Mouse (Mus musculus): Measurements from ENCODE around the gene Zmiz1.

Zmiz1 gene

GRCm38 (mm10) chr14:25619066-25619762 lies 160.2 kb downstream of the Zmiz1 start:
- no peak for DNase-seq

- DNase-seq: no peak
These were observed 161.8 kb downstream of the Zmiz1 start for GRCm38 (mm10) chr14:25620766-25621165.

- DNase-seq: no peak
These were observed 164.7 kb downstream of the Zmiz1 start for GRCm38 (mm10) chr14:25623698-25624097.

GRCm38 (mm10) chr14:25624659-25625058 lies 165.7 kb downstream of the Zmiz1 start:
- DNase-seq: no peak

GRCm38 (mm10) chr14:25627599-25628255 lies 168.7 kb downstream of the Zmiz1 start:
- no peak for DNase-seq

DNA sequence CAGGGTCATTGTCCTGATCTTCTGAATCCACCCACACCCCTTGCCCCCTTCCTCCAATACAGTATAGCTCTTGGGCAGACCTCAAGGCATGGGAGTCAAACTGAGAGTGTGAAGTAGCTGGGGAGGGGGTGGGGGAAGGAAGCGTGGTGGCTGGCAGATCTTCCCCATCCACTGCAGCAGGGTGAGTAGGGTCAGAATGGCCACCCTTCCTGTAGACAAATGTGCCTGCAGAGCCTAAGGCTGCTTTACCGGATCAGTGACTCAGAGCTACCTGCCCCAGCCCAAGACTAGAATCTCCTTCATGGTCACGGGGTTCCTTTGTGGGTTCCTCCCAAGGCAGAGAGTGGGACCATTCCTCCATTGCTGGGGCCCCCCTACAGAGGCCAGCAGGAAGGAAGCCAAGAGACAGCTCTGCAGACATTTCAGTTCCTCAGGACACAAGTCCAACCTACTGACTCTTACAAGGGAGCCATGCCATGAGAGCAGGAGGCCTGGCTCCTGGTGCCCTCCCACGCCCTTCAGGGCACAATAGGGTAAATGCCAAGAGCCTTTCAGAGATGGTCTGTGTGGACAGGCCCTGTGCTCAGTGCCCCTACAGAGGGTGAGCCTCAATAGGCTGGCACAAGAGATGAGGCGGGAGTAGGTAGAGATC lies 169.6 kb downstream of the Zmiz1 start:
- no peak for DNase-seq

DNA sequence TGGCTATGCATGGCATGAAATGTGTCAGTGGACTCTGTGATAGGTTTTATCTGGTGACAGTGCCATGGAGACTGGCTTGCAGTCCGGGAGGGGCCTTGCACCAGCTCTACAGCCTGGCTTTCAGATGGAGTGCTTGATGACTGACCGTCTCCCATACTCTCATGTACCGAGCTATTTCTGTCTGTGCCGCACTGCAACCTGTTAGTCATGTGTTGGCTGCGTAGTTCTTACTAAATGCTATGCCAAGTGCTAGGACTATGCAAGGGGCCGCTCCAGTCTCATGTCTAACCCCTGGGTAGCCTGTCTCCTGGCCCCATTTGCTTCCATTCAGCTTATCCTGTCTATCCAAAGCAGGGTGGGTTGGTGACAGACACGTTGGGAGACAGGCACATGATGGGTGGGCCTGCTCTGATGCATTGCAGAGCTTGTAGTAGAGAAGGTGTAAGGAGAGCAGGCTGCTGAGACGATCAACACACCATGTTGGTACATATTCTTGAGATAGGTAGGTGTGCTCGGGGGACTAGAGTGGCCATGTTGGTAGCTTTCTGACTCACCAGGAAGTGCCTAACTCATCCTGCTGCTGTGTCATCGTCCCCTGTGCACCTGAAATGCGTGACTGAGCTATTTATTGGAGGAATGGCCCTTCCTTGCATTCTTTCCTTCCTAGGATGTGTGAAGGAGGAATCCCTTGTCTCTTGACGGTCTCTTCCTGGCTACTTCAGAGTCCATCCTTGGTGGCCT lies 171.1 kb downstream of the Zmiz1 start:
- no peak for DNase-seq

DNA sequence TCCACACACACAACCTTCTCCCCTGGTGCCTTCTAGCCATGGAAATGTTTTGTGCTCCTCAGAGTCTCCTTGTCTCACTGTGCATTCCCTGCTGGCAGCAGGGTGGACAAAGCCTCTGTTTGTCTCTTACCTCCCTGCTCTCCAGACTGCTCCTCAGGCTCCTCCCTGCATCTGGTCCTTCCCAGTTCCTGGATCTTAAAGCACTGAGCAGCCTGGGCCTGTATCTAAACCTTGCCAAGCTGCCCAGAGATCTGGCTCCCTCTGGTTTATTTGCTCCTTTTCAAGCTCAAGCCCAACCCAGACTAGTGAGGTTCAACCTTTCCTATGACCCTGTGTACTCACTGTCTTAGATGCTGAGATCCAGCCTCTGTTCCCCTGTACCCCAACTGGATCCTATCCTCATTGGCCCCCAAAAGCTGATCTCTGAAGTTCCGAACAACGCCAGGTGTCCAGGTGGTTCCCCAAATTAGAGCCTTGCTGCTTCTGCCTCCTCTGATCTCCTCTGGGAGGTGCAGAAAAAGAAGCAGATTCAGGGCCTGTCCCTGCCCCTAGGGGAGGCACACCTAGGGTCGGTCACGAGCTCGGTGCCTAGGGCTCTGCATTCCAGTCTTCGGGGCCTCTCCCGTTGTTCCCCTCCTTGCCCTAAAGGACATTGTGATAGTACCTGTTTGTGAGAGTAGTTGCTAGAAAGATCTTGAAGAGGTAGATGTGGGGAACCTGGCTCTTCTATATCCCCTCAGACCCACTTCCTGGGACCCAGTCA lies 171.8 kb downstream of the Zmiz1 start:
- DNase-seq: no peak

DNA sequence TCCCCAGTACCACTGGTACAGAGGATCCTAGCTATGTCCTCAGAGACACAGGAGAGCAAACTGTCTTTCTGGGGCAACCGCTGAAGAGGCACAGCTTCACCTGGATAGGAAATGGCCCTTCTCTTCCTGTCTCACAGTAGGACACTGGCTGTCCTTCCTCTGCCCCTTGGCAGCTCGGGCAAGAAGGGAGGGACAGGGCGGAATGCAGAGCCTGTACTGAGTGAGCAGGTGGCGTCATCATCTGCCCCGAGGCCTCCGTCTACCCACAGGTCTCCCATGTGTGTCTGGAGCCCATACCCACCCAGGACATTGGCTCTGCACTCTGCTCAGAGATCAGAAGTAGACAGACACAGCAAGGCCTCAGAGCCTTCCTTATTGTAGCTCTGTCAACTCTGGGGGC lies 172.5 kb downstream of the Zmiz1 start:
- DNase-seq: no peak

DNA sequence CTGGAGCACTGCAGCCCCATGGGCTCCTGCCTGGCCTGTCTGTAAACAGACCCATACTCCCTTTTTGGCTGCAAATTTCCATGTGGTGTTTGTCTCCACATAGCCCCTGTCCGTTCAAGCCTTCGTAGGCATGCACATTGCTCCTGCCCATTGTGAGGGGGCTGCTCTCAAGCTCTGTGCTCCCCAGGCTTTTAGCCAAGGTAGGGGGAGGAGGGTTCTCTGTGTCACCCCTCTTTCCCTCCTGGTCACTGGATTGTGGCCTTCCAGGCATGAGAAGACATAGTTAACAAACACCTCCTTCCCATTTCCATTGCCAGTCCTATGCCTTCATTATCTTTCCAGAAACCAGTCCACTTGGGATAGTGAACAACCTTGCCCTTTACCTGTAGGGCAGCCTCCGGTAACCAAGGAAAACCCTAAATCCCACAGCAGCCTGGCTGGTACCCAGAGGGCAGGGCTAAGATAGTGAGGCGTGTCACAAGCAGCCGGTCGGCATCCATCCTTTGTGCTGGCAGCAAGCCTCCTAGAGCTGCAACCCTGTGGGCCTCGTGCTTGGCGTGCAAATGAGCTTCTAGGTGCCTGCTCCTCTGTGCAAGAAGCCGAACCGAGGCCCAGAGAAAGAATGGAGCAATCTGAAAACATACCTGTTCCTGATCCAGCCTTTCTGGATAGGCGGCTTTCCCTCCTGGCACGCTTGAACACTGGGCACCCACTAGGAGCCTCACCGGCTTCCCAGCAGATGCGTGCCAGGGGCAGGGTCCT lies 174.7 kb downstream of the Zmiz1 start:
- no peak for DNase-seq

- no peak for DNase-seq
These were observed 175.3 kb downstream of the Zmiz1 start for GRCm38 (mm10) chr14:25634328-25634727.

GRCm38 (mm10) chr14:25635746-25636145 lies 176.8 kb downstream of the Zmiz1 start:
- DNase-seq: no peak

GRCm38 (mm10) chr14:25636297-25636696 lies 177.3 kb downstream of the Zmiz1 start:
- DNase-seq: no peak

- no peak for DNase-seq
These were observed 180.3 kb downstream of the Zmiz1 start for GRCm38 (mm10) chr14:25639120-25639758.

DNA sequence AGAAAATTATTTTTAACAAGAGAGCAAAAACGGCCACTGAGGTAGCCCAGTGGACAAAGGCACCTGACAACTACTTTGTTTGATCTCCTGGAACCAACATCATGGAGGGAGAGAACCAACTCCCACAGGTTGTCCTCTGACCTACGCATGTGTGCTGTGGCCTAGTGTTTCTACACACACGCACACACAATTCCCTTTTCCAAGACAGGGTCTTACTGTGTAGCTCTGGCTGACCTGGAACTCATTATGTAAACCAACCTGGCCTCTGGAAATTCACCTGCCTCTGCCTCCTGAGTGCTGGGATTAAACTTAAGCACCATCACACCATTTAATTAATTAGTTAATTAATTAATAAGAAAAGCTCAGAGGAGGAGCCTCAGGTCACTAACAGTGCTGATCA lies 181.0 kb downstream of the Zmiz1 start:
- DNase-seq: no peak

DNA sequence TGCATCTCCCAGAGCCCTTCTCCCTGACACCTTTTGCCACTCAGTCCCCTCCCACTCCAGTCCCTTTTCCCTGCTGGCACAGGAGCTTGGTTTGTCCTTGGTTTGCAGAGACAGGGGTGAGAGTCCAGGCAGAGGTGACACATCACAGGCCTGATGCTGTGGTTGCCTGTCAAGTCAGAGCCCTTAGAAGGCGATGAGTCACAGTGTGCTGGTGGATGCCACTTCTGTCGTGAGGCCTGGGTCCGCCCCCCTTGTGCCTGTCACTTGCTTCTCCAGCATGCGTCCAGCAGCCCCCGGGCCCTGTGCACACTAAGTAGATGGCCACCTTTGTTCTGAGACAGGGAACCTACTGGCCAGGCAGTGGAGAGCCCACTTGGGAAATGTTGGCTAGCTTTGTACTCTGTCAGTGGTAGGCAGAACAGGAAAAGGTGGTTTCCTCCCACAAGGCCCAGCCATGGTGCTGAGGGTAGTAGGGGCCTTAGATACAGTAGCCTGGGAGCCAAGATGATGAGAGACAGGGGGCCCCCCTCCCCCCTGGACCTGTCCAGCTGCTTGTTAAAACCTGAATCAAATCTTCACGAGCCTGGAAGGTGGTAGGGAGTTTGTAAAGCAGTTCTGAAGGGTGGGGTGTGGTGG lies 181.6 kb downstream of the Zmiz1 start:
- peak in 1 of 2 experiments; percentile 10 for DNase-seq

GRCm38 (mm10) chr14:25641067-25641466 lies 182.1 kb downstream of the Zmiz1 start:
- no peak for DNase-seq

DNA sequence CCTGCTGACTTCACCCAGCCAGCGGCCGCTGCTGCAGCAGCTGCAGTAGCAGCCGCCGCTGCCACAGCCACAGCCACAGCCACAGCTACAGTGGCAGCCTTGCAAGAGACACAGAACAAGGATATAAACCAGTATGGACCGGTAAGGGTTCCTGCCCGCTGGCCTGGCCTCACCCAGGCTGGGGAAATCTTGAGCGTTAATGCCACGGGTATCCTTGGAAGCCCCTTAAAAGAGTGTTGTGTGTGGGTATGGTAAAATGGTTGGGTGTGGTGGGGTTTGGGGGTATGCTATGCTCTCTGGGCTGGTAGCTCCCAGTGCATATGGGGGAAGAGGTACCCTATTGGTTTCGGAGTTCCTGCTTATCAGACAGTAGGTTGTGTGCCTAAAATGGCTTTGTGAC lies 186.7 kb downstream of the Zmiz1 start:
- DNase-seq: no peak

- DNase-seq: peak; percentile 73 to 76
These were observed 187.2 kb downstream of the Zmiz1 start for GRCm38 (mm10) chr14:25646161-25646621.

DNA sequence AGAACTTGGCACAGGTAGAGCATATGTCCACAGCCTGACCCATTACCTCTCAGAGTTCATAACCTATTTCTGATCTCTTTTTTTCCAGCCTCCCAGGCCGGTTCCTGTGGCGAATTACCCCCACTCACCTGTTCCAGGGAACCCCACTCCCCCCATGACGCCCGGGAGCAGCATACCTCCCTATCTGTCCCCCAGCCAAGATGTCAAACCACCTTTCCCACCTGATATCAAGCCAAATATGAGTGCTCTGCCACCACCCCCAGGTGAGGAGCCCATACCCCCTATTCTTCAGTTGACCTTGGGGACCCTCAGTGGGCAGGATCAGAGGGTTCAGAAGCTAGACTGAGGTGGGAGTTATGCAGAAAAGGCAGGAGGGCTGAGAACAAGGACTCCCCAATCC lies 192.1 kb downstream of the Zmiz1 start:
- no peak for DNase-seq

- DNase-seq: no peak
These were observed 192.9 kb downstream of the Zmiz1 start for GRCm38 (mm10) chr14:25651905-25652304.
